8 mouse cellular contexts compared by ENCODE assay signal in the genomic region with DNA sequence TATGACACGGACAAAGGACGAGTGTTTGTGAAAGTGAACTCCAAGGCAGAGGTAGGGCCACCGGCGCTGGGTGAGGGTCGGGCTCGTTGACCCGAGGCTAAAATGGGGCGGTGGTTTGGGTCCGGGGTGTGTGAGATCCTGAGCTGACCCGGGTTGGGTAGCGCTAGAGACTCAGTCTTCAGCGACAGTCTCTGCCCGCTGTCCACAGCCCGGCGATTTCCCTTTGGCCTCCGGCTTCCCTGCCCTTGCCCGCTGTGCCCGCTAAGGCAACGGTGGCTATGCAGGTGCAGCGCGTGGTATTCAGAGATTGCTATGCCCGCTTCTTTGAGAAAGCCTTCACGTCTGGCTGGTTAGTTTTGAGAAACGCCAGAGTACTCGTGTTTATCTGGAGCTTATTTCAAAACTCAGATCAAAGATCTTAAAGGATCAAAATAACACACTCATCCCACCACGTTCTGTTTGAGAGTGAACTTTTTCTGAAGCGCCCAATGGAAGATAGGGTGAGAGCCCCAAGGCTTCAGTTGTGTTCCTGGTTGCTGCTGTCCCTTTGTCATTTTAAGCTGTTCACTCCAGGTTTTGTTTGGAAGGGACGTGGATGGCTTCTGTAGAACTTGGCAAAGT. TPM values are rescaled to one million over a fixed set of nuclear protein-coding genes. Genes with fewer than 3 reads are reported as not detected.
DNase-seq lines count a peak whose midpoint lies in the region; ATAC-seq and TF ChIP-seq lines count a peak whose summit lies in the region.

No protein-coding gene starts in this region.

- intact Hi-C loops in left cerebral cortex, postnatal 25 days (cut with DNase I), result loop anchor here (1.0 to 5.0 kb wide), 3 partner anchors 34 to 69 kb away; partner anchors contain the start of gene Wdr45b

- no peak for DNase-seq in heart, adult 18-20 months
- no peak for DNase-seq in Patski (ENCODE audit: low read depth, low spot score)
- peak; percentile 8 for DNase-seq in lung, postnatal 25 days (ENCODE audit: low spot score)
- no peak for DNase-seq in left cerebral cortex, postnatal 25 days (ENCODE audit: low spot score in 2 of 2)
- no peak for DNase-seq in adrenal gland, postnatal 4 days (ENCODE audit: low spot score in 2 of 2)
- no peak for DNase-seq in B cell, adult 2 months

- ATAC-seq in heart, embryonic 11.5 days (replicated peaks; ENCODE audit: insufficient number of reproducible peaks, low FRiP score, low TSS enrichment), result peak; percentile 58
- ATAC-seq in Patski, result peak; percentile 68
- ATAC-seq in hindbrain, embryonic 12.5 days (ENCODE audit: low FRiP score), result peak; percentile 75

- peak overlapping the region; percentile 68 for H3K4me2 ChIP-seq in heart, embryonic 11.5 days
- peak overlapping the region; percentile 83 for H3K4me2 ChIP-seq in hindbrain, embryonic 12.5 days (replicated peaks)

- H3K36me3 ChIP-seq in heart, embryonic 11.5 days (ENCODE audit: control insufficient read depth, insufficient read depth, low read length), result no peaks in the 10 kb centered on the region
- H3K36me3 ChIP-seq in hindbrain, embryonic 12.5 days, result no peaks in the 10 kb centered on the region

- WGBS in heart, embryonic 11.5 days (ENCODE audit: insufficient replicate concordance), result 1% methylated on average over 28 of the region's 28 CpGs
- WGBS in hindbrain, embryonic 12.5 days, result under 1% methylated on average over 28 of the region's 28 CpGs

- TF ChIP-seq CTCF in Patski (IDR thresholded peaks at IDR 0.05), result no peak

- no peaks in the 10 kb centered on the region for H3K9me3 ChIP-seq in heart, embryonic 11.5 days (replicated peaks; ENCODE audit: control insufficient read depth, low read length)
- no peaks in the 10 kb centered on the region for H3K9me3 ChIP-seq in hindbrain, embryonic 12.5 days (replicated peaks)

- no peaks in the 10 kb centered on the region for H3K27me3 ChIP-seq in heart, embryonic 11.5 days (ENCODE audit: control insufficient read depth, insufficient read depth, low read length)
- H3K27me3 ChIP-seq in Patski, result no peaks in the 10 kb centered on the region
- H3K27me3 ChIP-seq in hindbrain, embryonic 12.5 days, result peaks cover 2% of the 10 kb centered on the region; the same call in 1 of the 2 replicates

- H3K27ac ChIP-seq in heart, embryonic 11.5 days (ENCODE audit: low read depth, low read length), result peak overlapping the region; percentile 29; the same call in 1 of the 2 replicates
- H3K27ac ChIP-seq in hindbrain, embryonic 12.5 days, result peak overlapping the region; percentile 60

- POLR2A ChIA-PET in Patski (lab: Charles Lee), result interaction anchor here (2.3 kb wide), 1 partner anchor 31 kb away, joined by 8 read pairs; the partner anchor contains the start of gene Tbcd

- in situ Hi-C loops in Patski (cut with MboI; ENCODE audit: low pct_unique_long_range_greater_than_20kb), result no loop called here

- H3K4me1 ChIP-seq in heart, embryonic 11.5 days (ENCODE audit: control insufficient read depth, insufficient read depth, low read length), result no peaks in the 10 kb centered on the region
- peaks cover 12% of the 10 kb centered on the region for H3K4me1 ChIP-seq in hindbrain, embryonic 12.5 days

- CTCF ChIA-PET in Patski (lab: Charles Lee), result interaction anchor here (0.8 to 1.1 kb wide), 3 partner anchors 14 to 26 kb away, joined by 3 read pairs; partner anchors contain the start of gene Fn3k

- peak overlapping the region; percentile 77 for H3K4me3 ChIP-seq in heart, embryonic 11.5 days (ENCODE audit: low read depth, low read length)
- peak overlapping the region; percentile 61 for H3K4me3 ChIP-seq in hindbrain, embryonic 12.5 days

- H3K9ac ChIP-seq in heart, embryonic 11.5 days (ENCODE audit: low read depth, low read length), result peak overlapping the region; percentile 86
- peak overlapping the region; percentile 64 for H3K9ac ChIP-seq in hindbrain, embryonic 12.5 days

RNA-seq across cellular contexts. Expression of gene Fn3krp, which starts 0.5 kb away (rescaled TPM):
- 4.1 and 4.8 TPM in 2 replicates for polyA plus RNA-seq in heart, embryonic 11.5 days (2014; fragmentation: Nextera tagmentation; extraction: Ambion mirVana)
- total RNA-seq in heart, adult 18-20 months (2021), result 1 to 10 TPM; 6.0 to 6.9 TPM
- 13.3 TPM for polyA plus RNA-seq in Patski (2021)
- 8.5 and 10.9 TPM in 2 replicates for polyA plus RNA-seq in hindbrain, embryonic 12.5 days (2016; fragmentation: Nextera tagmentation; extraction: Ambion mirVana)
- 10 to 100 TPM; 42.9 to 47.3 TPM for total RNA-seq in left cerebral cortex, postnatal 25 days (2021)
- total RNA-seq in adrenal gland, postnatal 4 days (2021), result 10 to 100 TPM; 14.8 to 16.1 TPM

RNA-seq across cellular contexts. Expression of gene Fn3k, which starts 13.1 kb away (rescaled TPM):
- 4.5 and 6.2 TPM in 2 replicates for polyA plus RNA-seq in heart, embryonic 11.5 days (2014; fragmentation: Nextera tagmentation; extraction: Ambion mirVana)
- 10 to 100 TPM; 27.8 to 33.3 TPM for total RNA-seq in heart, adult 18-20 months (2021)
- polyA plus RNA-seq in Patski (2021), result 5.5 TPM
- 1.9 and 2.8 TPM in 2 replicates for polyA plus RNA-seq in hindbrain, embryonic 12.5 days (2016; fragmentation: Nextera tagmentation; extraction: Ambion mirVana)
- total RNA-seq in left cerebral cortex, postnatal 25 days (2021), result 10 to 100 TPM; 49.0 to 54.1 TPM
- 1 to 10 TPM; 5.3 to 5.4 TPM for total RNA-seq in adrenal gland, postnatal 4 days (2021)

RNA-seq across cellular contexts. Expression of gene Tbcd, which starts 30.1 kb away (rescaled TPM):
- polyA plus RNA-seq in heart, embryonic 11.5 days (2014; fragmentation: Nextera tagmentation; extraction: Ambion mirVana), result 16.5 and 22.3 TPM in 2 replicates
- 10 to 100 TPM; 12.0 to 12.7 TPM for total RNA-seq in heart, adult 18-20 months (2021)
- 57.5 TPM for polyA plus RNA-seq in Patski (2021)
- polyA plus RNA-seq in hindbrain, embryonic 12.5 days (2016; fragmentation: Nextera tagmentation; extraction: Ambion mirVana), result 60.0 and 61.6 TPM in 2 replicates
- total RNA-seq in left cerebral cortex, postnatal 25 days (2021), result 10 to 100 TPM; 39.0 to 39.8 TPM
- total RNA-seq in adrenal gland, postnatal 4 days (2021), result 10 to 100 TPM; 45.0 to 46.3 TPM

RNA-seq across cellular contexts. Expression of gene Rab40b, which starts 33.6 kb away (rescaled TPM):
- polyA plus RNA-seq in heart, embryonic 11.5 days (2014; fragmentation: Nextera tagmentation; extraction: Ambion mirVana), result 3.4 and 4.5 TPM in 2 replicates
- total RNA-seq in heart, adult 18-20 months (2021), result 1 to 10 TPM; 2.0 to 2.1 TPM
- 0.55 TPM for polyA plus RNA-seq in Patski (2021)
- 6.7 and 7.2 TPM in 2 replicates for polyA plus RNA-seq in hindbrain, embryonic 12.5 days (2016; fragmentation: Nextera tagmentation; extraction: Ambion mirVana)
- total RNA-seq in left cerebral cortex, postnatal 25 days (2021), result 10 to 100 TPM; 46.1 to 58.1 TPM
- total RNA-seq in adrenal gland, postnatal 4 days (2021), result 1 to 10 TPM; 5.5 to 7.7 TPM

Comparison
In these comparisons a context has a peak if more than half of its experiments do, and no peak if none do; other contexts are left out.
1. RNA of gene Fn3k, which starts 13.1 kb away (total RNA-seq): 49.0 to 54.1 TPM in left cerebral cortex, postnatal 25 days and 27.8 to 33.3 TPM in heart, adult 18-20 months; 5.3 to 5.4 TPM in adrenal gland, postnatal 4 days; every median in the first group is over 4 times any median in the second.
2. Peak in every context shown above with its lines, with median percentiles within 50 percentile points of each other: ATAC-seq.